Mouse (Mus musculus) midbrain, embryonic 10.5 days (tissue): Measurements from ENCODE around the gene Nup62. TPM values are rescaled to one million over a fixed set of nuclear protein-coding genes. Genes with fewer than 3 reads are reported as not detected.

Experiments used
- DNase-seq: peaks from one replicate; pipeline ENCODE4 v3.0.0-alpha.2; 2017; ENCODE audit warnings: low spot score
- H3K27ac ChIP-seq: fragments of 300-500 bp; sonication (generic); replicated peaks from 2 replicates; pipeline ENCODE4 v1.5.1; 2016; ENCODE audit warnings: mild to moderate bottlenecking
- H3K27me3 ChIP-seq: fragments of 300-500 bp; sonication (generic); 2 replicates; pipeline ENCODE4 v1.6.1; 2016; ENCODE audit warnings: low read depth, mild to moderate bottlenecking; ENCODE audit not compliant: poor library complexity, severe bottlenecking
- H3K36me3 ChIP-seq: fragments of 300-500 bp; sonication (generic); 2 replicates; pipeline ENCODE4 v1.6.1; 2016; ENCODE audit warnings: mild to moderate bottlenecking, moderate library complexity
- H3K4me1 ChIP-seq: fragments of 300-500 bp; sonication (generic); 2 replicates; pipeline ENCODE4 v1.6.1; 2016
- H3K4me3 ChIP-seq: fragments of 300-500 bp; sonication (generic); 2 replicates; pipeline ENCODE4 v1.5.1; 2016; ENCODE audit warnings: mild to moderate bottlenecking, moderate library complexity
- H3K9me3 ChIP-seq: fragments of 300-500 bp; sonication (generic); replicated peaks from 2 replicates; pipeline ENCODE4 v1.6.1; 2016; ENCODE audit warnings: mild to moderate bottlenecking
- WGBS: fragments of 180-500 bp; shearing (Covaris S2); methylation state at CpG from one replicate; pipeline ENCODE4 v1.1.7; 2016; 5-methylcytosine and 5-hydroxymethylcytosine counted together
- polyA plus RNA-seq: library from polyadenylated mRNA; unstranded; fragments of >200 nt; fragmentation: Nextera tagmentation; extraction: Ambion mirVana; gene quantifications from 2 replicates; pipeline ENCODE4 v1.2.1, GENCODE M21; 2016

The Nup62 gene
- polyA plus RNA-seq, 1 experiment from 2014 or later: 162 TPM

GRCm38 (mm10) chr7:44853065-44853464 lies 37.2 kb downstream of the Nup62 start:
- DNase-seq: no peak
- Histone ChIP-seq H3K27ac (no peak overlapping the region), H3K9me3 (no peaks in the 10 kb centered on the region), H3K4me3 (peak overlapping the region; percentile 28; the same call in 1 of the 2 replicates), H3K4me1 (peaks cover 75% of the 10 kb centered on the region), H3K27me3 (no peaks in the 10 kb centered on the region), H3K36me3 (peaks cover 20% of the 10 kb centered on the region)
- 94% methylated on average over 2 of the region's 2 CpGs for WGBS

- 35% methylated on average over 26 of the region's 26 CpGs for WGBS
- Histone ChIP-seq H3K27ac (peak overlapping the region; percentile 87), H3K4me3 (peak overlapping the region; percentile 59), H3K9me3 (no peaks in the 10 kb centered on the region), H3K27me3 (no peaks in the 10 kb centered on the region), H3K4me1 (peaks cover 79% of the 10 kb centered on the region), H3K36me3 (peaks cover 23% of the 10 kb centered on the region)
- no peak for DNase-seq
These were observed 37.9 kb downstream of the Nup62 start for GRCm38 (mm10) chr7:44853596-44854355.

- H3K4me1 ChIP-seq: peaks cover 79% of the 10 kb centered on the region
- 2% methylated on average over 45 of the region's 45 CpGs for WGBS
- H3K9me3 ChIP-seq: no peaks in the 10 kb centered on the region
These were observed 38.6 kb downstream of the Nup62 start for GRCm38 (mm10) chr7:44854356-44855031.

GRCm38 (mm10) chr7:44855036-44855435 lies 39.1 kb downstream of the Nup62 start:
- 50% methylated on average over 10 of the region's 10 CpGs for WGBS
- peaks cover 79% of the 10 kb centered on the region for H3K4me1 ChIP-seq
- peak overlapping the region; percentile 87 for H3K27ac ChIP-seq
- H3K4me3 ChIP-seq: peak overlapping the region; percentile 59
- peaks cover 30% of the 10 kb centered on the region for H3K36me3 ChIP-seq
- H3K27me3 ChIP-seq: no peaks in the 10 kb centered on the region
- no peaks in the 10 kb centered on the region for H3K9me3 ChIP-seq
- DNase-seq: no peak

More at GRCm38 (mm10) chr7:44854356-44855031, 38.6 kb downstream of the Nup62 start:
- Histone ChIP-seq H3K27ac (peak overlapping the region; percentile 87), H3K27me3 (no peaks in the 10 kb centered on the region), H3K36me3 (peaks cover 24% of the 10 kb centered on the region), H3K4me3 (peak overlapping the region; percentile 59)
- DNase-seq: peak; percentile 83

GRCm38 (mm10) chr7:44856265-44856916 lies 40.5 kb downstream of the Nup62 start:
- peak overlapping the region; percentile 94 for H3K27ac ChIP-seq
- H3K9me3 ChIP-seq: no peaks in the 10 kb centered on the region
- 69% methylated on average over 9 of the region's 9 CpGs for WGBS
- peaks cover 35% of the 10 kb centered on the region for H3K36me3 ChIP-seq
- peak overlapping the region; percentile 91 for H3K4me3 ChIP-seq
- no peaks in the 10 kb centered on the region for H3K27me3 ChIP-seq
- no peak for DNase-seq
- peaks cover 78% of the 10 kb centered on the region for H3K4me1 ChIP-seq

- H3K27ac ChIP-seq: peak within 1 kb of the TSS; percentile 94
- H3K9me3 ChIP-seq: no peaks in the 10 kb centered on the region
- peak within 1 kb of the TSS; percentile 91 for H3K4me3 ChIP-seq
- H3K4me1 ChIP-seq: peaks cover 78% of the 10 kb centered on the region
- peaks cover 38% of the 10 kb centered on the region for H3K36me3 ChIP-seq
- H3K27me3 ChIP-seq: no peaks in the 10 kb centered on the region
- WGBS: under 1% methylated on average over 32 of the region's 32 CpGs
- peak; percentile 90 for DNase-seq
These were observed 41.2 kb downstream of the Nup62 start, which contains the start of gene Pnkp for GRCm38 (mm10) chr7:44857042-44857552. Gene Pnkp, plus strand, starts transcription at chr7:44857139.

GRCm38 (mm10) chr7:44857905-44858304 lies 42.0 kb downstream of the Nup62 start:
- H3K27me3 ChIP-seq: no peaks in the 10 kb centered on the region
- no peak for DNase-seq
- 32% methylated on average over 8 of the region's 8 CpGs for WGBS
- H3K36me3 ChIP-seq: peaks cover 40% of the 10 kb centered on the region
- H3K27ac ChIP-seq: peak overlapping the region; percentile 94
- H3K4me3 ChIP-seq: peak overlapping the region; percentile 91
- H3K9me3 ChIP-seq: no peaks in the 10 kb centered on the region
- peaks cover 71% of the 10 kb centered on the region for H3K4me1 ChIP-seq

GRCm38 (mm10) chr7:44859896-44860295 lies 44.0 kb downstream of the Nup62 start:
- 92% methylated on average over 11 of the region's 11 CpGs for WGBS
- no peak overlapping the region for H3K27ac ChIP-seq
- peaks cover 51% of the 10 kb centered on the region for H3K4me1 ChIP-seq
- 0 out of 2 replicates have a peak overlapping the region, but pooled peaks have one; percentile 5 for H3K4me3 ChIP-seq
- peaks cover 55% of the 10 kb centered on the region for H3K36me3 ChIP-seq
- H3K9me3 ChIP-seq: no peaks in the 10 kb centered on the region
- no peak for DNase-seq
- no peaks in the 10 kb centered on the region for H3K27me3 ChIP-seq

- H3K36me3 ChIP-seq: peaks cover 64% of the 10 kb centered on the region
- H3K27ac ChIP-seq: peak overlapping the region; percentile 69
- H3K4me3 ChIP-seq: peak overlapping the region; percentile 34
- 59% methylated on average over 22 of the region's 22 CpGs for WGBS
- DNase-seq: peak; percentile 79
- no peaks in the 10 kb centered on the region for H3K9me3 ChIP-seq
- H3K4me1 ChIP-seq: peaks cover 50% of the 10 kb centered on the region
- H3K27me3 ChIP-seq: no peaks in the 10 kb centered on the region
These were observed 44.9 kb downstream of the Nup62 start for GRCm38 (mm10) chr7:44860576-44861428.

GRCm38 (mm10) chr7:44861429-44861816 lies 45.5 kb downstream of the Nup62 start:
- peak overlapping the region; percentile 69; the same call in 1 of the 2 replicates for H3K27ac ChIP-seq
- 88% methylated on average over 14 of the region's 14 CpGs for WGBS
- no peaks in the 10 kb centered on the region for H3K9me3 ChIP-seq
- H3K27me3 ChIP-seq: no peaks in the 10 kb centered on the region
- peaks cover 51% of the 10 kb centered on the region for H3K4me1 ChIP-seq
- peaks cover 70% of the 10 kb centered on the region for H3K36me3 ChIP-seq
- H3K4me3 ChIP-seq: peak overlapping the region; percentile 9; the same call in 1 of the 2 replicates
- DNase-seq: no peak

- no peak overlapping the region for H3K27ac ChIP-seq
- DNase-seq: no peak
- H3K4me1 ChIP-seq: peaks cover 53% of the 10 kb centered on the region
- peaks cover 80% of the 10 kb centered on the region for H3K36me3 ChIP-seq
- 93% methylated on average over 8 of the region's 8 CpGs for WGBS
- H3K4me3 ChIP-seq: no peak overlapping the region; the same call in 1 of the 2 replicates
- no peaks in the 10 kb centered on the region for H3K27me3 ChIP-seq
- H3K9me3 ChIP-seq: no peaks in the 10 kb centered on the region
These were observed 46.5 kb downstream of the Nup62 start for GRCm38 (mm10) chr7:44862434-44862833.

GRCm38 (mm10) chr7:44863210-44863609 lies 47.3 kb downstream of the Nup62 start:
- WGBS: 93% methylated on average over 14 of the region's 14 CpGs
- Histone ChIP-seq H3K36me3 (peaks cover 88% of the 10 kb centered on the region), H3K9me3 (no peaks in the 10 kb centered on the region), H3K27me3 (no peaks in the 10 kb centered on the region), H3K4me3 (peak overlapping the region; percentile 17), H3K4me1 (peaks cover 53% of the 10 kb centered on the region), H3K27ac (no peak overlapping the region)
- DNase-seq: no peak
